Mouse (Mus musculus) testis, adult 2 months (tissue): ENCODE data around the gene Spns3. TPM values are rescaled to one million over a fixed set of nuclear protein-coding genes. Genes with fewer than 3 reads are reported as not detected.

Source experiments
- H3K27ac ChIP-seq: fragments of 200-500 bp; 2 replicates; pipeline ENCODE4 v1.5.1; 2012; ENCODE audit warnings: low read depth, low read length; ENCODE audit not compliant: control insufficient read depth, insufficient read depth
- H3K27me3 ChIP-seq: fragments of 200-500 bp; 2 replicates; pipeline ENCODE4 v1.6.1; 2012; ENCODE audit warnings: mild to moderate bottlenecking, low read length, moderate library complexity; ENCODE audit not compliant: control insufficient read depth, insufficient read depth
- H3K36me3 ChIP-seq: fragments of 200-500 bp; 2 replicates; pipeline ENCODE4 v1.6.1; 2012; ENCODE audit warnings: mild to moderate bottlenecking, low read length; ENCODE audit not compliant: control insufficient read depth, insufficient read depth
- H3K4me1 ChIP-seq: fragments of 200-500 bp; 2 replicates; pipeline ENCODE4 v1.6.1; 2012; ENCODE audit warnings: low read length; ENCODE audit not compliant: control insufficient read depth, insufficient read depth
- H3K4me3 ChIP-seq: fragments of 200-500 bp; 2 replicates; pipeline ENCODE4 v1.5.1; 2012; ENCODE audit warnings: low read depth, mild to moderate bottlenecking, low read length, moderate library complexity, mixed read lengths; ENCODE audit not compliant: control insufficient read depth
- CTCF ChIP-seq: fragments of 200-500 bp; IDR thresholded peaks from 2 replicates; pipeline ENCODE4 v1.5.1; 2012; ENCODE audit warnings: low read depth, mild to moderate bottlenecking, inconsistent platforms, low read length, moderate library complexity; ENCODE audit not compliant: control insufficient read depth, insufficient read depth, insufficient replicate concordance
- POLR2A ChIP-seq: fragments of 200-500 bp; IDR thresholded peaks from 2 replicates; pipeline ENCODE4 v1.6.1; 2012; ENCODE audit warnings: low read depth, mild to moderate bottlenecking, inconsistent platforms, low read length, moderate library complexity; ENCODE audit not compliant: control insufficient read depth
- polyA plus RNA-seq: library from polyadenylated mRNA; depleted of rRNA; stranded (reverse); fragments of >200 nt; gene quantifications from 2 replicates; pipeline ENCODE4 v1.2.3, GENCODE M21; 2012

Spns3 gene
- polyA plus RNA-seq, 1 experiment, result 1.6 TPM

GRCm38 (mm10) chr11:72488753-72489271 is 61.5 kb downstream of the Spns3 start:
- H3K36me3 ChIP-seq, result no peaks in the 10 kb centered on the region
- H3K27ac ChIP-seq, result no peak overlapping the region
- peaks cover 12% of the 10 kb centered on the region for H3K4me1 ChIP-seq
- TF ChIP-seq POLR2A, result no peak
- TF ChIP-seq CTCF, result no peak
- H3K27me3 ChIP-seq, result no peaks in the 10 kb centered on the region
- peak overlapping the region; percentile 64 for H3K4me3 ChIP-seq

GRCm38 (mm10) chr11:72487739-72488138 is 62.6 kb downstream of the Spns3 start:
- Histone ChIP-seq H3K36me3 (no peaks in the 10 kb centered on the region), H3K27me3 (no peaks in the 10 kb centered on the region), H3K4me1 (peaks cover 12% of the 10 kb centered on the region), H3K27ac (no peak overlapping the region), H3K4me3 (no peak overlapping the region)
- TF ChIP-seq CTCF, result no peak
- TF ChIP-seq POLR2A, result no peak

DNA sequence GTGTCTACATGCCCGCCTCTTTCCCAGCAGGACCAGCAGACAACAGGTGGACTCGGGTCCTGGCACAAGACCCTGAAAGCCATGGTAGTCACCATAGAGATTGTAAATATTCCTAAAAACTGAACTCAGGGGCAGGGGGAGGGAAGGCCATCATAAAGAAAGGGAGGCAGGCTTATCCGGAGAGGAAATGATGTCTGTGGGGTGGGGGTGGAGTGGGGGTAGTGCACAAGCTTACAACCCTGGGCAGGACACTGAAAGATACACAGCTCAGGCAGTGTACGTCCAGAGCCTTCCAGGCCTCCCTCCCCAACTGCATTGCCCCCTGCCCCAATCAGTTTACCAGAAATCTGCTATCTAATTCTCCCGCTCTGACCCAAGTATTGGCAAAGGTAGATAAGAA is 63.1 kb downstream of the Spns3 start:
- TF ChIP-seq CTCF (no peak), POLR2A (no peak)
- no peak overlapping the region for H3K4me3 ChIP-seq
- no peak overlapping the region for H3K27ac ChIP-seq
- H3K36me3 ChIP-seq, result no peaks in the 10 kb centered on the region
- no peaks in the 10 kb centered on the region for H3K27me3 ChIP-seq
- H3K4me1 ChIP-seq, result peaks cover 12% of the 10 kb centered on the region

GRCm38 (mm10) chr11:72485960-72486359 is 64.3 kb downstream of the Spns3 start:
- TF ChIP-seq POLR2A, result no peak
- no peak for TF ChIP-seq CTCF
- H3K4me3 ChIP-seq, result no peak overlapping the region
- H3K27ac ChIP-seq, result no peak overlapping the region
- no peaks in the 10 kb centered on the region for H3K27me3 ChIP-seq
- no peaks in the 10 kb centered on the region for H3K36me3 ChIP-seq
- H3K4me1 ChIP-seq, result peaks cover 12% of the 10 kb centered on the region

DNA sequence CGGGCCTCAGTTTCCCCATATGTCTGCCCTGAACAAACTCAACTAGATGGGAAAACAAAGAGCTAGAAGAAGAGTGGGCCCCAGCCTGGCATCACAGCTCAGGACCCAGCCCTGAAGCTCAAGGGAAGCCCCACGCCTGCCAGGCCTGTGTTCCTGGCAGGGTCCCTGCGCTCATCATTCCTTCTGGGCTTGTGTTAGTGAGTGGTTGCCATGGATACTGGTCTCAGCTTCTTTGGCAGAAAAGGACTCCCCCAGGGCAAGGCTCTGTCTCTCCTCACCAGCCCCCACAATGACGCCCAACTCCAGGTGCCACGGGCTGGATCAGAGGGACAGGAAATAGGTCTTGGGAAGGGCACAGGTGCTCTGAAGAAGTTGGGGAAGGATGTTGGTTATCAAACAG is 65.1 kb downstream of the Spns3 start:
- H3K4me3 ChIP-seq, result no peak overlapping the region
- H3K27ac ChIP-seq, result no peak overlapping the region
- no peaks in the 10 kb centered on the region for H3K27me3 ChIP-seq
- H3K4me1 ChIP-seq, result peaks cover 12% of the 10 kb centered on the region
- no peaks in the 10 kb centered on the region for H3K36me3 ChIP-seq
- TF ChIP-seq POLR2A, result no peak
- TF ChIP-seq CTCF, result no peak

DNA sequence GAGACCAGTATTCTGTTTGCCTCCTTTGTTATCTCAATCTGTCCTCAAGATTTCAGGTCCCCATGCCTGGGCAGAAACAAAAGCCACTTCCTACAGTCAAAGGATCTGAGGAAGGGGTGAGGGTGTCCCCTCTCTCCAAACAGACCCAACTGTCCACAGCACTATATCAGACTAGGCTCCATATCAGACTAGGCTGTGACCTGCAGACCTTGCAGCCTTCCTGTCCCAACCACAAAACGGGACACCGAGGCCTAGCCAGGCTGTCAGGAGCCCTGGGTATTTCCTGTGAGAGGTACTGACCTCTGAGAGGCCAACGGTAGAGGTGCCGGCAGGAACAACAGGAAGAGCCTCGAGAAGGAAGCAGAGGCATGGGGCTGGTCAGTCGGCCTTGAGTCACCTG is 65.8 kb downstream of the Spns3 start:
- Histone ChIP-seq H3K4me1 (peaks cover 10% of the 10 kb centered on the region), H3K27ac (no peak overlapping the region), H3K27me3 (no peaks in the 10 kb centered on the region), H3K4me3 (no peak overlapping the region), H3K36me3 (no peaks in the 10 kb centered on the region)
- TF ChIP-seq POLR2A (no peak), CTCF (no peak)

- H3K4me3 ChIP-seq, result no peak overlapping the region
- no peak for TF ChIP-seq POLR2A
- no peaks in the 10 kb centered on the region for H3K27me3 ChIP-seq
- no peaks in the 10 kb centered on the region for H3K4me1 ChIP-seq
- no peak overlapping the region; the same call in 1 of the 2 replicates for H3K27ac ChIP-seq
- no peaks in the 10 kb centered on the region for H3K36me3 ChIP-seq
These were observed 68.4 kb downstream of the Spns3 start for GRCm38 (mm10) chr11:72481952-72482351.

- Histone ChIP-seq H3K4me1 (no peaks in the 10 kb centered on the region), H3K36me3 (no peaks in the 10 kb centered on the region), H3K27ac (no peak overlapping the region), H3K27me3 (no peaks in the 10 kb centered on the region), H3K4me3 (no peak overlapping the region)
- no peak for TF ChIP-seq POLR2A
- TF ChIP-seq CTCF, result no peak
These were observed 69.0 kb downstream of the Spns3 start for GRCm38 (mm10) chr11:72481313-72481712.
